Mouse (Mus musculus) olfactory bulb, adult 2 months (tissue): ENCODE results near the gene Eps15l1.

Experiments
- CTCF ChIP-seq: fragments of 200-500 bp; IDR thresholded peaks from 2 replicates; pipeline ENCODE4 v1.5.1; 2012; ENCODE audit warnings: low read depth, mild to moderate bottlenecking, low read length, moderate library complexity; ENCODE audit not compliant: insufficient read depth
- POLR2A ChIP-seq: fragments of 200-500 bp; IDR thresholded peaks from 2 replicates; pipeline ENCODE4 v1.6.1; 2012; ENCODE audit warnings: mild to moderate bottlenecking, low read depth, low read length, moderate library complexity; ENCODE audit not compliant: insufficient read depth

DNA sequence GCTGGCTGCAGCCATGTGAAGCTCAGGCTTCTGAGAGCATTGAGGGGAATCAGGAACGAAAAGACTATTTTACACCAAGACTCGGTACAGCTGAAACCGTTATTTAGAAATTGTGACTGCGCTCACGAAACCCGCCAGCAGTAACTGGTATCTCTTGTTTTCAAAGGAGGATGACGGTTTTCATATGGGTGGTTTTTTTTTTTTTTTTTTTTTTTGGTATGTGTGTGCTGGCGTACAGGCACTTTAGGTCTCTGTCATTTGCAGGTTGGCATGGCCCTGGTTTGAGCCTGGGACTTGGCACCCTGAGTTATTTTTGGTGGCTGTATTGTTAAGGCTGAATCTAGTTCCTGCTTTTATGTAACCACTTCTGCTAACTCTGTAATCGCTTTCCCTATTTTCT, 71.4 kb downstream of the Eps15l1 start:
- TF ChIP-seq CTCF (no peak), POLR2A (no peak)
